ENCODE assay signal across 8 mouse cellular contexts in the genomic region with DNA sequence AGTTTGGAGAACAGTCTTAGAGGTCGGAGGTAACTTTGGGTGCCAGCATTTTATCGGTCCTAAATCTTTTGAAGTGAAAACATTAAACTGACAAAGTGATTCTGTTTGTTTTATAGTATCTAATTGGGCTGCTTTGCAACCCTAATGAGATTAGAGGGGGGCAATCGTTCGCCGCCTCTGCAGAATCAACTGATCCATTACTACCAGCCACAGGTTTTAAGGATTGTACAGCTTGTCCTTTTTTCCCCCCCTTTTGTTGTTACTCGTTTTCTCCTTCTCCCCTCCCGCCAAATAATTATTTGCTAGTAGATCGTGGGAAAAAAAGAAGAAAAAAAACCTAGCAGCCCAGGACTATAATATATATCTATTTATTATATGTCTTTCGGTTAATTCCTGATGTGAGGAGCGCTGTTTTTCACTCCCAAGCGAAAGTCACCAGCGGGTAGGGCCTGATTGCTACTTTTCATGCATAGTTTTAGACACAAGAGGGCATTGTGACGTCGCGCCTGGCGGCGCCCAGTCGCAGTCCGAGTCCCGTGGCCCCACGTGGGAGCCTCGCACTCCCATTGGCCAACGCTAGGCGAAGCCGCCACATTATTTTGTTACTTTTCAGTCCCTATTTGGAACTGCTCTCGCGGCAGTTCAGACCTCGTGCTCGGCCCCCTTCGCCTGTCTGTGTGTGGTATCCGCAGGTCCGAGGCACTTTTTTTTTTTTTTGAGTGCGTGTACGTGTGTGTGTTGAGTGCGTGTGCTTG. TPM values are rescaled to one million over a fixed set of nuclear protein-coding genes. Genes with fewer than 3 reads are reported as not detected.
A peak's percentile ranks its signal among the peaks of the same experiment; 100 is the strongest.
DNase-seq lines count a peak whose midpoint lies in the region; ATAC-seq and TF ChIP-seq lines count a peak whose summit lies in the region.

A gene (plus strand): TSS at position 612 of the 755 bp plus-strand sequence.

- H3K4me3 ChIP-seq in hindbrain, embryonic 13.5 days, result peak within 1 kb of the TSS; percentile 90

- in situ Hi-C loops in Patski (cut with MboI; ENCODE audit: low pct_unique_long_range_greater_than_20kb), result loop anchor here (5.0 kb wide), 1 partner anchor 325 kb away; no protein-coding TSS in a partner anchor

- H3K9ac ChIP-seq in hindbrain, embryonic 13.5 days, result peak within 1 kb of the TSS; percentile 99

- DNase-seq in Patski (ENCODE audit: low read depth, low spot score), result peak; percentile 95
- peak; percentile 99 to 100 for DNase-seq in cerebellum, postnatal 14 days
- peak; percentile 97 to 99 for DNase-seq in frontal cortex, postnatal 14 days (ENCODE audit: low spot score in 2 of 2)
- DNase-seq in layer of hippocampus, postnatal 25 days (ENCODE audit: extremely low spot score in 1 of 2, low spot score in 1 of 2), result peak; percentile 95 to 97
- DNase-seq in lung, postnatal 25 days (ENCODE audit: low spot score), result peak; percentile 99
- peak; percentile 100 for DNase-seq in retina, embryonic 14.5 days (ENCODE audit: low spot score)
- peak; percentile 99 for DNase-seq in thymus, postnatal 4 days

- CTCF ChIA-PET in Patski (lab: Charles Lee), result interaction anchor here (1.1 kb wide), 2 partner anchors 31 to 355 kb away, joined by 3 read pairs; no protein-coding TSS in a partner anchor

- no peaks in the 10 kb centered on the region for H3K27me3 ChIP-seq in Patski
- 0 out of 2 replicates have a peak, but pooled peaks cover 7% of the 10 kb centered on the region for H3K27me3 ChIP-seq in hindbrain, embryonic 13.5 days

- POLR2A ChIA-PET in Patski (lab: Charles Lee), result interaction anchor here (0.6 to 1.7 kb wide), 8 partner anchors 11 to 450 kb away, joined by 3 to 9 read pairs (median 5); no protein-coding TSS in a partner anchor

- peaks cover 6% of the 10 kb centered on the region; the same call in 1 of the 2 replicates for H3K36me3 ChIP-seq in hindbrain, embryonic 13.5 days

- WGBS in hindbrain, embryonic 13.5 days, result under 1% methylated on average over 33 of the region's 35 CpGs

- H3K9me3 ChIP-seq in hindbrain, embryonic 13.5 days, result no peaks in the 10 kb centered on the region

- ATAC-seq in Patski, result peak; percentile 20
- ATAC-seq in hindbrain, embryonic 13.5 days (ENCODE audit: low FRiP score), result peak; percentile 65

- peak within 1 kb of the TSS; percentile 96 for H3K4me2 ChIP-seq in hindbrain, embryonic 13.5 days

- peak within 1 kb of the TSS; percentile 96 for H3K27ac ChIP-seq in hindbrain, embryonic 13.5 days

- peaks cover 70% of the 10 kb centered on the region for H3K4me1 ChIP-seq in hindbrain, embryonic 13.5 days (replicated peaks)

- no peak for TF ChIP-seq CTCF in Patski (IDR thresholded peaks at IDR 0.05)

RNA-seq across cellular contexts. Expression of the gene that starts here (rescaled TPM):
- polyA plus RNA-seq in Patski (2021), result 101 TPM
- 31.0 and 32.3 TPM in 2 replicates for polyA plus RNA-seq in hindbrain, embryonic 13.5 days (2015; fragmentation: Nextera tagmentation; extraction: Ambion mirVana)
- total RNA-seq in layer of hippocampus, postnatal 25 days (2021), result 10 to 100 TPM; 57.3 to 64.0 TPM

Comparison
In these comparisons a context has a peak if more than half of its experiments do, and no peak if none do; other contexts are left out.
1. Peak in every context shown above with its lines: DNase-seq, ATAC-seq, H3K4me3 ChIP-seq and H3K27ac ChIP-seq.